Mouse (Mus musculus): ENCODE measurements around the gene Ptma.
A peak's percentile ranks its signal among the peaks of the same experiment; 100 is the strongest.

Ptma gene

GRCm38 (mm10) chr1:86515715-86516410 is 10.7 kb upstream of the Ptma start:
- no peak for DNase-seq (ENCODE audit: low read depth, low spot score)

GRCm38 (mm10) chr1:86517076-86517475 is 9.4 kb upstream of the Ptma start:
- DNase-seq (ENCODE audit: low read depth, low spot score): no peak

- DNase-seq (ENCODE audit: low read depth, low spot score): peak; percentile 52
Observed at GRCm38 (mm10) chr1:86520361-86520760, 6.2 kb upstream of the Ptma start.

GRCm38 (mm10) chr1:86522286-86522871 is 4.1 kb upstream of the Ptma start:
- peak; percentile 38 for DNase-seq (ENCODE audit: low read depth, low spot score)

GRCm38 (mm10) chr1:86523776-86524618 is 2.5 kb upstream of the Ptma start:
- peak; percentile 36 for DNase-seq (ENCODE audit: low read depth, low spot score)

- peak; percentile 99 for DNase-seq (ENCODE audit: low read depth, low spot score)
Observed at GRCm38 (mm10) chr1:86524619-86525498, 1.7 kb upstream of the Ptma start.

- no peak for DNase-seq (ENCODE audit: low read depth, low spot score)
Observed at GRCm38 (mm10) chr1:86525499-86526115, 919 bp upstream of the Ptma start.

GRCm38 (mm10) chr1:86526789-86527598 is 468 bp downstream of the Ptma start:
- no peak for DNase-seq (ENCODE audit: low read depth, low spot score)

- DNase-seq (ENCODE audit: low read depth, low spot score): peak; percentile 94
Observed at GRCm38 (mm10) chr1:86527599-86528486, 1.3 kb downstream of the Ptma start.

GRCm38 (mm10) chr1:86528571-86529180 is 2.1 kb downstream of the Ptma start:
- DNase-seq (ENCODE audit: low read depth, low spot score): peak; percentile 83

GRCm38 (mm10) chr1:86529590-86529989 is 3.1 kb downstream of the Ptma start:
- DNase-seq (ENCODE audit: low read depth, low spot score): no peak

GRCm38 (mm10) chr1:86530871-86531546 is 4.5 kb downstream of the Ptma start:
- DNase-seq (ENCODE audit: low read depth, low spot score): peak; percentile 75

- peak; percentile 95 for DNase-seq (ENCODE audit: low read depth, low spot score)
Observed at GRCm38 (mm10) chr1:86531547-86532321, 5.2 kb downstream of the Ptma start.

GRCm38 (mm10) chr1:86532362-86533051 is 6.0 kb downstream of the Ptma start:
- DNase-seq (ENCODE audit: low read depth, low spot score): peak; percentile 96

- peak; percentile 87 for DNase-seq (ENCODE audit: low read depth, low spot score)
Observed at GRCm38 (mm10) chr1:86533411-86534130, 7.0 kb downstream of the Ptma start.

GRCm38 (mm10) chr1:86538383-86538782 is 11.9 kb downstream of the Ptma start:
- peak; percentile 78 for DNase-seq (ENCODE audit: low read depth, low spot score)

All from R1 (cell line).